Mouse (Mus musculus): ENCODE results near the gene Sv2c.

DNA sequence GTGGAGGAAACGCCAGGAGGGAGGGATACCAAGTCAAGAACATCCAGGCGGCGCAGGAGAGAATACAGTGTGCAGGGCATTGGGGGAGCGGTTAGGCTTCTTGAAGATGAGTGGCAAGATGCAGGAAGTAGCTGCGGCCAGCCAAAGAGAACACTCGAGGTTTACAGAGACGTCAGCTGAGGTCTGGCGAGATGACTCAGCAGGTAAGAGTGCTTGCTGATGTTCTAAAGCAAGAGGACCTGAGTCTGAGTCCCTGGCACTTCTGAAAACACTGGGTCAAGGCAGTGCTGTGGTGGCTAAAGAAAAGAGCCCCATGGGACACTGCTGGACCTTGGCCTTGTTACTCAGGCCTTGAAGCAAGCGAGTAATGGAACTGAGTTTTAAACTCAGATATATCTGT, 144.2 kb downstream of the Sv2c start:
- TF ChIP-seq CTCF (IDR thresholded peaks at IDR 0.05; ENCODE audit: extremely low read depth, insufficient read depth, low read length) (no peak), POLR2A (IDR thresholded peaks at IDR 0.05; ENCODE audit: extremely low read depth, insufficient read depth, low read length) (no peak)

Measured in cortical plate, adult 2 months (tissue).